Comparison of ENCODE assay signal across 22 mouse cellular contexts in the genomic region with DNA sequence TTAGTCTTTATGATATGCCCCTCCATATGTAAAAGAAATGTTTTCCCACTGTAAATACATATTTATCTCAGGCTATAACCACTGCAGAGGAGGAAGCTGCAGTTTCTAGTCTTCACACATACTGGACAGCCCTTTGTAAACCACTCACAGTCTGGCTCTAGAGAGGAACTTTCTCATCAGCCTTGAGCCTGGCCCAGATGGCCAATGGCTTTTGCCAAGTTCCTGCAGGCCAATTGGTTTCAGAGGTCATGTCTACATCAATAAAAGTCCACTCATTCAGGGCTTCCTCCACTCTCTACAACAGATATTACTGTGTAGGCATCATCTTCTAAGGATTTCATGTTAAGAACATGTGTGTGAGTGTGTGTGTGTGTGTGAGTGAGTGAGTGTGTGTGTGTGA. TPM values are rescaled to one million over a fixed set of nuclear protein-coding genes. Genes with fewer than 3 reads are reported as not detected.
DNase-seq lines count a peak whose midpoint lies in the region; ATAC-seq and TF ChIP-seq lines count a peak whose summit lies in the region.
"Had no signal": no experiment of that assay in that cellular context is flagged by ENCODE, and none has a peak within 500 bp of the region (broad histone marks: within the 10 kb centered on the region; RNA-seq: fewer than 3 reads in every experiment).

No protein-coding gene starts in this region.

- DNase-seq in cerebellum, adult 11 months = peak; percentile 4
- peak; percentile 45 for DNase-seq in NIH3T3 (ENCODE audit: low read depth)
- DNase-seq in cerebellum, adult 2 months = peak; percentile 18 to 47
- DNase-seq in gastrocnemius, postnatal 25 days = peak; percentile 55
- no peak for DNase-seq in embryo, embryonic 10 days (ENCODE audit: low spot score)
- no peak for DNase-seq in heart, postnatal 25 days (ENCODE audit: low spot score)
- DNase-seq: kidney, adult 18-20 months; kidney, postnatal 36 days had no signal

- intact Hi-C loops in heart, postnatal 25 days (cut with DNase I) = no loop called here

- H3K27ac ChIP-seq in cerebellum, adult 2 months (ENCODE audit: insufficient read depth, low read length) = no peak overlapping the region
- H3K27ac ChIP-seq: embryonic facial prominence, embryonic 13.5 days; heart, adult 2 months; liver, embryonic 12.5 days; midbrain, embryonic 10.5 days had no signal

- ATAC-seq in cerebellum, adult (ENCODE audit: insufficient number of reproducible peaks, low FRiP score, low TSS enrichment) = no peak
- ATAC-seq: hindbrain, embryonic 16.5 days; liver, embryonic 12.5 days had no signal

- no peak overlapping the region for H3K4me3 ChIP-seq in cerebellum, adult 2 months (replicated peaks; ENCODE audit: insufficient read depth, low read depth, low read length)
- H3K4me3 ChIP-seq: embryonic facial prominence, embryonic 13.5 days; heart, adult 2 months; liver, embryonic 12.5 days; midbrain, embryonic 10.5 days had no signal

- no peak for TF ChIP-seq CTCF in cerebellum, adult 2 months (IDR thresholded peaks at IDR 0.05; ENCODE audit: borderline replicate concordance, insufficient read depth, low read depth, low read length)

- no peaks in the 10 kb centered on the region for H3K4me1 ChIP-seq in cerebellum, adult 2 months (ENCODE audit: control insufficient read depth, insufficient read depth, low read length)
- H3K4me1 ChIP-seq: liver, embryonic 12.5 days; midbrain, embryonic 10.5 days had no signal

- no peak for TF ChIP-seq POLR2A in cerebellum, adult 2 months (IDR thresholded peaks at IDR 0.05; ENCODE audit: borderline replicate concordance, insufficient read depth, low read length)

- no peaks in the 10 kb centered on the region for H3K27me3 ChIP-seq in cerebellum, adult 2 months (ENCODE audit: control insufficient read depth, insufficient read depth, low read length)
- H3K27me3 ChIP-seq: embryonic facial prominence, embryonic 13.5 days; liver, embryonic 12.5 days had no signal

RNA-seq across cellular contexts. Expression of a gene that starts 35.1 kb away (rescaled TPM):
- polyA plus RNA-seq in cerebellum, adult 2 months (2012; rRNA removed) = not detected in 2 replicates
- not detected for total RNA-seq in gastrocnemius, postnatal 25 days (2021)
- total RNA-seq in heart, postnatal 25 days (2021) = not detected
- total RNA-seq: common myeloid progenitor, adult 5-6 weeks; heart, adult 2 months; layer of hippocampus, postnatal 14 days; left cerebral cortex, postnatal 14 days had no signal
- polyA plus RNA-seq: embryonic facial prominence, embryonic 13.5 days; heart, adult 2 months; heart, embryonic 16.5 days; hindbrain, embryonic 16.5 days; liver, embryonic 12.5 days; lung, embryonic 16.5 days; midbrain, embryonic 10.5 days; neural tube, embryonic 14.5 days; spleen, adult 2 months; stomach, embryonic 16.5 days had no signal

Comparison
In these comparisons a context has a peak if more than half of its experiments do, and no peak if none do; other contexts are left out.
1. DNase-seq: peak in cerebellum, adult 11 months (single experiment), NIH3T3 (single experiment), cerebellum, adult 2 months (2 of 2) and gastrocnemius, postnatal 25 days (single experiment); none in embryo, embryonic 10 days (single experiment) and heart, postnatal 25 days (single experiment).